Mouse (Mus musculus): ENCODE results near the gene Srxn1. TPM values are rescaled to one million over a fixed set of nuclear protein-coding genes. Genes with fewer than 3 reads are reported as not detected.

Gene Srxn1
- total RNA-seq, 2 experiments from 2014 or later = 9.2 to 12.0 TPM

DNA sequence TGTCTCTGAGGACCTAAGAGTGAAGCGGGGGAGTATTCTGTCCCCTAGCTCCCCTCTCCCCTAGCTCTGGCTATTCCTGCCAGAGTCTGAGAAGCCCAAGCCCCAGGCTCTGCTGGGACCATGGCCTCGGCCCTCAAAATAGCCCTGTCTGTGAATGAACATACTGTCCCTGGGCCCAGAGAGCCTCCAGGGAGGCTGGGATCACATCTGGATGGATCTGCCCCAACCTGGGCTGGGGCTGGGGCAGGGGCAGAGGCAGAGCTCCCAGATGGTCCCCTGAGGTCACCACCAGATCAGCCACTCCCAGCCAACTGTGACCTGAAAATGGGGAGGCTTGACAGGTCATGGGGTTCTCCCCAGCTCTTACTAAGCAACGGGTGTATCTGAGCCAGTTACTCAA is 41.8 kb downstream of the Srxn1 start:
- DNase-seq = no peak
- intact Hi-C loops (cut with DNase I; ENCODE audit: low total_unique reads) = no loop called here

- DNase-seq = no peak
- intact Hi-C loops (cut with DNase I; ENCODE audit: low total_unique reads) = no loop called here
Observed at GRCm38 (mm10) chr2:152148675-152149074, 43.4 kb downstream of the Srxn1 start.

- no peak for DNase-seq
- intact Hi-C loops (cut with DNase I; ENCODE audit: low total_unique reads) = no loop called here
Observed at GRCm38 (mm10) chr2:152149891-152150290, 44.6 kb downstream of the Srxn1 start.

DNA sequence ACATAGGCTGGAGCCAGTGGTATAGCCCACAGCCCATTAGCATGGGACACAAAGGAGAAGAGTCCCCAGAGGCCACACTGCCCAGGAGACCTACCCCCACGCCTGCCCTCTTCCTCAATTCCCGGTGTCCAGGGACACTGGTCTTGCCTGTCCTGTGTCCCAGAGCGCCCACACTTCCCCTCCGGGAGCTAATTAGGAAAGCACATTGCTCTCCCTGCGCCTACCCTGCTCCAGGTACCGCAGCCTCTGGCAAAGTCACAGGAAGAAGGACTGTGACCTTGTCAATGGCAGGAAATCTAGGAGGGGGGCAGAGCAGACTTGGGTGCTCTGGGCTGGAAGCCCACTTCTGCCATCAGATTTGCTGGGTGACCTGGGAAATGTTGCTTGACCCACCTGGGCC is 45.1 kb downstream of the Srxn1 start:
- intact Hi-C loops (cut with DNase I; ENCODE audit: low total_unique reads) = no loop called here

DNA sequence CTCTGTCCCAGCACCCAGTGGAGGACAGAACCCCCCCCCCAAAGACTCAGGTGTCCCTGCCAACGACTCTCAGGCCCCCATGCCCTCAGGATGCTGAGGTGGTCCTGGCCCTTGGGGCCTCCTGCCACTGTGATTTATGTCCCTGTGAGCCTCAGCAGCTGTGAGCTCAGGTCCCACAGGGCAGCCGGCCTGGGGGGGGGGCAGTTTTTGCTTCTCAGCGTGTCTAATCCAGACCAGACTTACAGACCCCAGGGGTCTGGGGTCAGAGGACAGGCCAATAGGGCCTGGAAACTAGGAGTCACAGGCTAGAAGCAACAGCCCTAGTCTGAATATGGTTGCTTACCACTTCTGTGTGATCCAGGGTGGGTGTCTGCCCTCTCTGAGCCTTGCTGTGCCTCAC is 48.0 kb downstream of the Srxn1 start:
- intact Hi-C loops (cut with DNase I; ENCODE audit: low total_unique reads) = no loop called here

More for the DNA sequence above, 45.1 kb downstream of the Srxn1 start:
- peak; percentile 21 for DNase-seq

DNA sequence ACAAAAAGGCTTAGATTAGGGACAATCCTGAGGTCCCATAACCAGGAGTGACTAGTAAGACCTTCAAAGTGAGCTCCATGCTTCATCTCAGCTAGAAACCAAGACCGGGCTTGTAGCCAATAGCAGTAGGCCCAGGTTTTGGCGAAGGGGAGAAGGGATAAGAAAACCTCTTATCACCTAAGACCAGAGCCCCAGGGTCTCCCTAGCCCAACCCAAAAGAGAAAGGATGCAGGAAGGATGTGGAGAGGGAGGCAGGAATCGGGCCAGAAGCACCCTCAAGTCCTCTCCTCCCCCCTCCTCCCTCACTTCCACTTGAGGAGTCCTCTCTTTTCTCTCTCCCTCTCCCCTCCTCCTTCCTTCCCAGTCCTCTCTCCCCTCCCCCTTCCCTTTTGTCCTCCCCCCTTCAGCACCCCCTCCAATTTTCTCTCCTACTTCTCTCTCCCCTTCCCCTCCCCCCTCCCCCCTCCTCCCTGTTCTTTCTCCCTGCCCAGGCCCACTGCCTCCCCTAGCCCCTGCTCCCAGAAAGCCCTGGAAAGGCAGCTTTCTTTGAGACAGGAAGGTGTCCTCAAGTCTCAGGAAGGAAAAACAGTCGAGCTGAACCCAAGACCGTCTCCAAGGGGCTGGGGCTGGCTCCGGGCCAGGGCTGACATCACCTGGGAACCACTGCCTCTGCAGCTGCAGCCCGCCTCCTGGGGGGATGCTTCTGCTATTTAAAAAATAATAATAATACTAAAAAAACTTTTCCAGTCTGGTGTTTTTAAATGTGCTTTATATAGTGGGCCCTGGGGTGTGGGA is 50.3 kb downstream of the Srxn1 start:
- DNase-seq = peak; percentile 84
- intact Hi-C loops (cut with DNase I; ENCODE audit: low total_unique reads) = no loop called here

More for the DNA sequence above, 48.0 kb downstream of the Srxn1 start:
- DNase-seq = no peak

DNA sequence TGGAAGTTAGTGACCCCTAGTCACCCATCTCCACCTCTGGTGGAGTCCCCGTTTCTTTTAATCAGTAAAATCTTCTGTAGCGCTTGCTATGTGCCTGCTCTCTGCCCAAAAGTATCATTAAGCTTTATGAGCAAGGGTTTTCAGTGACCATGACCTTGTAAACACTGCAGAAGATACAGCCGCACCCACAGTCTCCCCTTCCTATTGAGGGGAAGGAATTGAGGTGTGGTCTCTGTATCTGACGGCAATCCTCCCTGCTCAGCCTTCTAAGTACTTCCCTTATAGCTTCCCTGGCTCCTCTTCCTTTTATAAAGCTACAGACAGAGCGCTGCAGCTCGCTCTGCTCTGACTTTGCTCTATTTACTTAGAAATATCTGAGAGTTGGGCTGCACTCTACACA is 51.2 kb downstream of the Srxn1 start:
- no peak for DNase-seq
- intact Hi-C loops (cut with DNase I; ENCODE audit: low total_unique reads) = no loop called here

- intact Hi-C loops (cut with DNase I; ENCODE audit: low total_unique reads) = no loop called here
- DNase-seq = no peak
Observed at GRCm38 (mm10) chr2:152159487-152159886, 54.2 kb downstream of the Srxn1 start.

Other genes with a start within 250 kb of the Srxn1 start
- gene Angpt4, start 194.3 kb upstream of the Srxn1 start, total RNA-seq (2021) = under 1 TPM in 1 of 2 experiments, not detected in 1; 0.12 TPM
- 1 to 10 TPM; 3.8 to 4.8 TPM for gene Fam110a, start 125.3 kb upstream of the Srxn1 start, total RNA-seq (2021)
- 1 to 10 TPM; 1.3 to 1.4 TPM for gene Slc52a3, start 109.0 kb upstream of the Srxn1 start, total RNA-seq (2021)
- gene Scrt2, start 24.0 kb upstream of the Srxn1 start, total RNA-seq (2021) = under 1 TPM in 1 of 2 experiments, not detected in 1; 0.10 TPM
- gene Tcf15, start 38.0 kb downstream of the Srxn1 start, total RNA-seq (2021) = 10 to 100 TPM; 18.4 to 20.4 TPM
- gene Csnk2a1, start 121.3 kb downstream of the Srxn1 start, total RNA-seq (2021) = 10 to 100 TPM; 64.5 to 73.4 TPM
- 10 to 100 TPM; 28.8 to 33.2 TPM for gene Tbc1d20, start 188.3 kb downstream of the Srxn1 start, total RNA-seq (2021)
- gene Rbck1, start 227.1 kb downstream of the Srxn1 start, total RNA-seq (2021) = 10 to 100 TPM; 31.1 to 34.8 TPM
- gene Trib3, start 238.5 kb downstream of the Srxn1 start, total RNA-seq (2021) = 1 to 10 TPM; 1.0 to 1.6 TPM